Mouse (Mus musculus): ENCODE results near the gene Igfbp3. TPM values are rescaled to one million over a fixed set of nuclear protein-coding genes. Genes with fewer than 3 reads are reported as not detected.

Gene Igfbp3
- total and polyA plus RNA-seq, 2 experiments: 17.7 to 31.2 TPM

GRCm38 (mm10) chr11:7160637-7161101 is 53.1 kb downstream of the Igfbp3 start:
- no peak for TF ChIP-seq CTCF (IDR thresholded peaks at IDR 0.05; ENCODE audit: low read depth, low read length)
- no peak for TF ChIP-seq POLR2A (IDR thresholded peaks at IDR 0.05; ENCODE audit: extremely low read depth, insufficient read depth, low read length)
- H3K36me3 ChIP-seq (ENCODE audit: control insufficient read depth, insufficient read depth, low read length): no peaks in the 10 kb centered on the region
- H3K27me3 ChIP-seq (ENCODE audit: control insufficient read depth, insufficient read depth, low read length): no peaks in the 10 kb centered on the region
- H3K4me1 ChIP-seq (ENCODE audit: control insufficient read depth, insufficient read depth, low read length): peaks cover 3% of the 10 kb centered on the region; the same call in 1 of the 2 replicates
- no peak overlapping the region for H3K27ac ChIP-seq (replicated peaks; ENCODE audit: insufficient read depth, low read depth, low read length)
- WGBS: 75% methylated on average over 4 of the region's 4 CpGs
- no peak for DNase-seq (ENCODE audit: extremely low read depth, low read depth, low spot score)
- H3K4me3 ChIP-seq (ENCODE audit: insufficient read depth, low read depth, low read length): no peak overlapping the region
- H3K9ac ChIP-seq (ENCODE audit: low read depth, low read length): no peak overlapping the region
- H3K79me2 ChIP-seq (ENCODE audit: control insufficient read depth, insufficient read depth, low read length): no peaks in the 10 kb centered on the region

DNA sequence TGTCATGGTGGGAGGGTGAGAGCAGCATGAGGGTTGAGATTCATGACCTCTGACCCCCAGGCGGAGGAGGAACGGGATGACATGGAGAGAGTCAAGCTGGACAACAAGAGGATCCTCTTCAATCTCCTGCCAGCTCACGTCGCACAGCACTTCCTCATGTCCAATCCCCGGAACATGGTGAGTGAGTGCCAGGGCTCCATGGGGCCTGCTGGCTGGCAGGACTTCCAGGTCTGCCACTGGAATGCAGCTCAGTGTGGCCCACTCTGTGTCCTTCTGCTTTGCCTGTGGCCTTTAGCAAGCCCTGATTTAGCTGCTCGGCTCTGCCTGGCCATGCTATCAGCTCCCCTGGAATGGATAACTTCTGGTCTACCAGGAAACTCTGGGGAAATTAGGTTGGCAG is 53.6 kb downstream of the Igfbp3 start:
- 50% methylated on average over 6 of the region's 6 CpGs for WGBS

GRCm38 (mm10) chr11:7158196-7158595 is 55.5 kb downstream of the Igfbp3 start:
- Histone ChIP-seq H3K9ac (ENCODE audit: low read depth, low read length) (no peak overlapping the region), H3K36me3 (ENCODE audit: control insufficient read depth, insufficient read depth, low read length) (no peaks in the 10 kb centered on the region), H3K27ac (replicated peaks; ENCODE audit: insufficient read depth, low read depth, low read length) (no peak overlapping the region), H3K79me2 (ENCODE audit: control insufficient read depth, insufficient read depth, low read length) (no peaks in the 10 kb centered on the region), H3K4me3 (ENCODE audit: insufficient read depth, low read depth, low read length) (no peak overlapping the region), H3K27me3 (ENCODE audit: control insufficient read depth, insufficient read depth, low read length) (no peaks in the 10 kb centered on the region), H3K4me1 (ENCODE audit: control insufficient read depth, insufficient read depth, low read length) (peaks cover 10% of the 10 kb centered on the region)
- WGBS: 68% methylated on average over 6 of the region's 6 CpGs
- no peak for DNase-seq (ENCODE audit: extremely low read depth, low read depth, low spot score)
- TF ChIP-seq POLR2A (IDR thresholded peaks at IDR 0.05; ENCODE audit: extremely low read depth, insufficient read depth, low read length): no peak
- TF ChIP-seq CTCF (IDR thresholded peaks at IDR 0.05; ENCODE audit: low read depth, low read length): no peak

More for the DNA sequence above, 53.6 kb downstream of the Igfbp3 start:
- Histone ChIP-seq H3K36me3 (ENCODE audit: control insufficient read depth, insufficient read depth, low read length) (no peaks in the 10 kb centered on the region), H3K27ac (replicated peaks; ENCODE audit: insufficient read depth, low read depth, low read length) (no peak overlapping the region), H3K27me3 (ENCODE audit: control insufficient read depth, insufficient read depth, low read length) (no peaks in the 10 kb centered on the region), H3K4me3 (ENCODE audit: insufficient read depth, low read depth, low read length) (no peak overlapping the region), H3K9ac (ENCODE audit: low read depth, low read length) (no peak overlapping the region), H3K4me1 (ENCODE audit: control insufficient read depth, insufficient read depth, low read length) (peaks cover 3% of the 10 kb centered on the region; the same call in 1 of the 2 replicates), H3K79me2 (ENCODE audit: control insufficient read depth, insufficient read depth, low read length) (no peaks in the 10 kb centered on the region)
- TF ChIP-seq POLR2A (IDR thresholded peaks at IDR 0.05; ENCODE audit: extremely low read depth, insufficient read depth, low read length): no peak
- no peak for TF ChIP-seq CTCF (IDR thresholded peaks at IDR 0.05; ENCODE audit: low read depth, low read length)
- DNase-seq (ENCODE audit: extremely low read depth, low read depth, low spot score): no peak

GRCm38 (mm10) chr11:7156427-7156826 is 57.3 kb downstream of the Igfbp3 start:
- DNase-seq (ENCODE audit: extremely low read depth, low read depth, low spot score): no peak
- Histone ChIP-seq H3K27me3 (ENCODE audit: control insufficient read depth, insufficient read depth, low read length) (no peaks in the 10 kb centered on the region), H3K4me1 (ENCODE audit: control insufficient read depth, insufficient read depth, low read length) (peaks cover 19% of the 10 kb centered on the region), H3K4me3 (ENCODE audit: insufficient read depth, low read depth, low read length) (no peak overlapping the region), H3K79me2 (ENCODE audit: control insufficient read depth, insufficient read depth, low read length) (no peaks in the 10 kb centered on the region), H3K27ac (replicated peaks; ENCODE audit: insufficient read depth, low read depth, low read length) (no peak overlapping the region), H3K36me3 (ENCODE audit: control insufficient read depth, insufficient read depth, low read length) (no peaks in the 10 kb centered on the region), H3K9ac (ENCODE audit: low read depth, low read length) (no peak overlapping the region)
- TF ChIP-seq CTCF (IDR thresholded peaks at IDR 0.05; ENCODE audit: low read depth, low read length) (no peak), POLR2A (IDR thresholded peaks at IDR 0.05; ENCODE audit: extremely low read depth, insufficient read depth, low read length) (no peak)
- 23% methylated on average over 4 of the region's 4 CpGs for whole genome bisulfite sequencing

Other genes with a start within 250 kb of the Igfbp3 start
- under 0.01 and 0.27 TPM in 2 replicates for gene Adcy1, start 150.4 kb downstream of the Igfbp3 start, total RNA-seq (2014; rRNA removed)
- 0.16 and 0.27 TPM in 2 replicates for gene Adcy1, start 150.4 kb downstream of the Igfbp3 start, polyA plus RNA-seq (2012; rRNA removed)
- not detected in 2 replicates for gene Gm11985, start 25.4 kb downstream of the Igfbp3 start, total RNA-seq (2014; rRNA removed)
- not detected in 2 replicates for gene Gm11985, start 25.4 kb downstream of the Igfbp3 start, polyA plus RNA-seq (2012; rRNA removed)
- gene Igfbp1, start 16.1 kb downstream of the Igfbp3 start, total RNA-seq (2014; rRNA removed): 89.1 and 176 TPM in 2 replicates
- 17.1 and 50.9 TPM in 2 replicates for gene Igfbp1, start 16.1 kb downstream of the Igfbp3 start, polyA plus RNA-seq (2012; rRNA removed)

Data from liver, adult 2 months (tissue).